Mouse (Mus musculus): ENCODE results near the gene Abcf1. TPM values are rescaled to one million over a fixed set of nuclear protein-coding genes. Genes with fewer than 3 reads are reported as not detected.

Abcf1 gene
- total and polyA plus RNA-seq, 3 experiments: 52.8 to 290 (median 110) TPM

DNA sequence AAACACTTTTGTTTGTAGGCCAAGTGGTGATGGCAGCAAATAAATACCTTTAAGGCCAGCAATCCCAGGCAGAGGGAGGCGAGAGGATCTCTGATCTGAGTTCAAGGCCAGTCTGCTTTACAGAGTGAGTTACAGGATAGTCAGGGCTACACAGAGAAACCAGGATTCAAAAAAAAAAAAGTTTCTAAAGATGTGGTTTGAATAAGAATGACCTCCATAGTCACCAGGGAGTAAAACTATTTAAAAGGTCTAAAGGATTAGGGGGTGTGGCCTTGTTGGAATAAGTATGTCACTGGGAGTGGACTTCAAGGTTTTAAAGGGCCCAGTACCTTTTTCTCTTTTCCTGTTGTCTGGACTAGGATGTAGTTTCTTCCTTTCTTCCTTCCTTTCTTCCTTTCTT lies 29.6 kb downstream of the Abcf1 start:
- H3K27ac ChIP-seq (ENCODE audit: insufficient read depth, low read depth): no peak overlapping the region
- no peaks in the 10 kb centered on the region for H3K79me2 ChIP-seq (replicated peaks; ENCODE audit: control insufficient read depth, extremely low read depth, insufficient read depth, poor library complexity, severe bottlenecking)
- TF ChIP-seq BHLHE40 (IDR thresholded peaks at IDR 0.05; ENCODE audit: low read depth, low read length) (no peak), NELFE (IDR thresholded peaks at IDR 0.05; ENCODE audit: low read depth, low read length) (no peak), MAFK (IDR thresholded peaks at IDR 0.05; ENCODE audit: insufficient replicate concordance, low read length) (no peak)
- no peaks in the 10 kb centered on the region for H3K4me1 ChIP-seq (ENCODE audit: control insufficient read depth in 1 of 2, insufficient read depth in 2 of 2)
- H3K36me3 ChIP-seq (replicated peaks in 1 of 2; ENCODE audit: control insufficient read depth in 1 of 2, insufficient read depth in 1 of 2, low read length in 1 of 2): no peaks in the 10 kb centered on the region
- dilution Hi-C loops (cut with MboI; ENCODE audit: extremely low pct_ligation_motif_present, extremely low pct_unique_long_range_greater_than_20kb, low sequenced_read_pairs): no loop called here
- H3K27me3 ChIP-seq (replicated peaks): peaks cover 2% of the 10 kb centered on the region
- H3K4me2 ChIP-seq (ENCODE audit: insufficient read depth, low read depth, poor library complexity, severe bottlenecking): no peak overlapping the region
- in situ Hi-C loops (cut with MboI; ENCODE audit: low pct_ligation_motif_present, low pct_unique_long_range_greater_than_20kb, low sequenced_read_pairs): no loop called here
- H3K9ac ChIP-seq (ENCODE audit: insufficient read depth, low read depth): no peak overlapping the region
- no peak for DNase-seq (ENCODE audit: extremely low read depth)
- peaks cover 6% of the 10 kb centered on the region for H3K9me3 ChIP-seq (replicated peaks; ENCODE audit: low read length)
- no peak overlapping the region for H3K4me3 ChIP-seq (replicated peaks in 1 of 3; ENCODE audit: low read depth in 2 of 3, low read length in 2 of 3, poor library complexity in 1 of 3)

DNA sequence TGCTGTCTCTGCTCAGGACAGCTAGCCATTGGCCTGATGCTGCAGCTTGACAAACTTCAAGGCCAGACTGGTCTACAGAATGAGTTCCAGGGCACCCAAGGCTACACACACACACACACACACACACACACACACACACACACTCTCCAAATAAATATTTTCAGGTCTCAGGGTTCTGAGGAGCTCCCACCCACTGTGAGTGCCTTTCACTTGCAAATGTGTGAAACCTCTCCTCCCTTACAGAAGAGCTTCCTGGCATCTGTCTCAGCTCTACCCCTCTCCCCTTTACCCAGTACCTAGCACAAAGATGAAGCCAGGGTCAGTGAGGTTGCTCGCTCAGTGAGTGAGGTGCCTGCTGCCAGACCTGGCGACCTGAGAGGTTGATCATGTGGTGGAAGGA lies 30.5 kb downstream of the Abcf1 start:
- dilution Hi-C loops (cut with MboI; ENCODE audit: extremely low pct_ligation_motif_present, extremely low pct_unique_long_range_greater_than_20kb, low sequenced_read_pairs): no loop called here
- H3K9ac ChIP-seq (ENCODE audit: insufficient read depth, low read depth): no peak overlapping the region
- DNase-seq (ENCODE audit: extremely low read depth): no peak

DNA sequence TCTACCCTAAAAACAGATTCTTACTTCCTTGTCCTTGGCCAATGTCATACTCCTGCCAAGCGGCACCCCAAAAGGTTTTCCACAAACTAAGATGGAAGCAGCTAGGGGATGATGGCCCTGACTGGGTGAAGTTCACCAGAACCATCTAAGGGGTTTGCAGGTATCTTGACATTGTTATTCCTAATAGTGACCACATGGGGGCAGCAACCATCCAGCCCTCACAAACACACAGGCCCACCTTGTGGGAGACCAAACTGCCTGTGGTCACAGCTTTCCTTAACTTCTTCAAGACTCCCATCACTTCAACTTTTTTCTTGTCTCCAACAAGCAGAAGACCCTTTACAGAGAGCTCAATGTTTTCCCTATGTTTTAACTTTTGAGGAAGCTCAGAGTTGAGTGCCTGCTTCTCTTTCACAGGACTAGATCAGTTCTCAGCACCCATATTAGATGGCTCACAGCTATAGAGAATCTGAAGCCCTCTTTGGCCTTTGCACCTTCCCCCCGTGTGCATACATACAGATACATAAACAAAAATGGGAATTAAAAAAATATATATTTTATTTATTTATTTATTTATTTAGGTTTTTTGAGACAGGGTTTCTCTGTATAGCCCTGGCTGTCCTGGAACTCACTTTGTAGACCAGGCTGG lies 31.7 kb downstream of the Abcf1 start:
- dilution Hi-C loops (cut with MboI; ENCODE audit: extremely low pct_ligation_motif_present, extremely low pct_unique_long_range_greater_than_20kb, low sequenced_read_pairs) (no loop called here), in situ Hi-C loops (cut with MboI; ENCODE audit: low pct_ligation_motif_present, low pct_unique_long_range_greater_than_20kb, low sequenced_read_pairs) (no loop called here)
- Histone ChIP-seq H3K9ac (ENCODE audit: insufficient read depth, low read depth) (no peak overlapping the region), H3K4me3 (replicated peaks in 1 of 3; ENCODE audit: low read depth in 2 of 3, low read length in 2 of 3, poor library complexity in 1 of 3) (no peak overlapping the region), H3K9me3 (replicated peaks; ENCODE audit: low read length) (peaks cover 6% of the 10 kb centered on the region), H3K36me3 (replicated peaks in 1 of 2; ENCODE audit: control insufficient read depth in 1 of 2, insufficient read depth in 1 of 2, low read length in 1 of 2) (no peaks in the 10 kb centered on the region), H3K4me2 (ENCODE audit: insufficient read depth, low read depth, poor library complexity, severe bottlenecking) (no peak overlapping the region), H3K27me3 (replicated peaks) (peaks cover 2% of the 10 kb centered on the region), H3K4me1 (ENCODE audit: control insufficient read depth in 1 of 2, insufficient read depth in 2 of 2) (no peaks in the 10 kb centered on the region), H3K27ac (ENCODE audit: insufficient read depth, low read depth) (no peak overlapping the region), H3K79me2 (replicated peaks; ENCODE audit: control insufficient read depth, extremely low read depth, insufficient read depth, poor library complexity, severe bottlenecking) (no peaks in the 10 kb centered on the region)
- TF ChIP-seq POLR2A (IDR thresholded peaks at IDR 0.05; ENCODE audit: low read depth, low read length): no peak
- peak; percentile 70 to 90 for TF ChIP-seq CTCF (conservative IDR thresholded peaks at IDR 0.05 in 1 of 2, IDR thresholded peaks at IDR 0.05 in 1 of 2; ENCODE audit: low read depth in 2 of 2, low read length in 2 of 2)
- TF ChIP-seq RAD21 (IDR thresholded peaks at IDR 0.05; ENCODE audit: low read depth, low read length): peak; percentile 82
- no peak for TF ChIP-seq USF1 (IDR thresholded peaks at IDR 0.05; ENCODE audit: low read depth, low read length)
- peak; percentile 76 for TF ChIP-seq SMC3 (IDR thresholded peaks at IDR 0.05; ENCODE audit: low read depth, low read length)
- DNase-seq (ENCODE audit: extremely low read depth): peak; percentile 74

More for the DNA sequence above, 30.5 kb downstream of the Abcf1 start:
- Histone ChIP-seq H3K4me3 (replicated peaks in 1 of 3; ENCODE audit: low read depth in 2 of 3, low read length in 2 of 3, poor library complexity in 1 of 3) (no peak overlapping the region), H3K36me3 (replicated peaks in 1 of 2; ENCODE audit: control insufficient read depth in 1 of 2, insufficient read depth in 1 of 2, low read length in 1 of 2) (no peaks in the 10 kb centered on the region), H3K27me3 (replicated peaks) (peaks cover 2% of the 10 kb centered on the region), H3K9me3 (replicated peaks; ENCODE audit: low read length) (peaks cover 6% of the 10 kb centered on the region), H3K4me1 (ENCODE audit: control insufficient read depth in 1 of 2, insufficient read depth in 2 of 2) (no peaks in the 10 kb centered on the region), H3K79me2 (replicated peaks; ENCODE audit: control insufficient read depth, extremely low read depth, insufficient read depth, poor library complexity, severe bottlenecking) (no peaks in the 10 kb centered on the region), H3K27ac (ENCODE audit: insufficient read depth, low read depth) (no peak overlapping the region), H3K4me2 (ENCODE audit: insufficient read depth, low read depth, poor library complexity, severe bottlenecking) (no peak overlapping the region)
- TF ChIP-seq ETS1 (conservative IDR thresholded peaks at IDR 0.05; ENCODE audit: low read depth, low read length) (no peak), POLR2A (IDR thresholded peaks at IDR 0.05; ENCODE audit: low read depth, low read length) (no peak), MYC (IDR thresholded peaks at IDR 0.05; ENCODE audit: low read depth, low read length) (no peak), CHD1 (IDR thresholded peaks at IDR 0.05; ENCODE audit: low read depth, low read length) (no peak), MEF2A (IDR thresholded peaks at IDR 0.05; ENCODE audit: borderline replicate concordance, low read depth, low read length) (no peak), HCFC1 (IDR thresholded peaks at IDR 0.05; ENCODE audit: low read depth, low read length) (no peak), JUN (IDR thresholded peaks at IDR 0.05; ENCODE audit: insufficient read depth, low read depth, low read length) (no peak), TBP (conservative IDR thresholded peaks at IDR 0.05; ENCODE audit: low read depth, low read length) (no peak), SIN3A (IDR thresholded peaks at IDR 0.05; ENCODE audit: low read length) (no peak), MAFK (IDR thresholded peaks at IDR 0.05; ENCODE audit: insufficient replicate concordance, low read length) (no peak), E2F4 (IDR thresholded peaks at IDR 0.05; ENCODE audit: insufficient replicate concordance, low read depth, low read length) (no peak), CHD2 (IDR thresholded peaks at IDR 0.05; ENCODE audit: low read length) (no peak), UBTF (IDR thresholded peaks at IDR 0.05; ENCODE audit: low read depth, low read length) (no peak), ELF1 (IDR thresholded peaks at IDR 0.05; ENCODE audit: low read depth, low read length) (no peak), POLR2AphosphoS2 (IDR thresholded peaks at IDR 0.05; ENCODE audit: low read depth, low read length) (no peak), SMC3 (IDR thresholded peaks at IDR 0.05; ENCODE audit: low read depth, low read length) (no peak), ZC3H11A (IDR thresholded peaks at IDR 0.05; ENCODE audit: low read depth, low read length) (no peak), PAX5 (IDR thresholded peaks at IDR 0.05; ENCODE audit: low read length) (no peak), MAX (IDR thresholded peaks at IDR 0.05; ENCODE audit: low read length) (no peak), KAT2A (IDR thresholded peaks at IDR 0.05; ENCODE audit: insufficient replicate concordance, low read length) (no peak)
- in situ Hi-C loops (cut with MboI; ENCODE audit: low pct_ligation_motif_present, low pct_unique_long_range_greater_than_20kb, low sequenced_read_pairs): no loop called here
